Mouse (Mus musculus) midbrain, embryonic 13.5 days (tissue): Measurements from ENCODE around the gene Pgm1. TPM values are rescaled to one million over a fixed set of nuclear protein-coding genes. Genes with fewer than 3 reads are reported as not detected.
A peak's percentile ranks its signal among the peaks of the same experiment; 100 is the strongest.

Experiments used
- ATAC-seq: fragments of 200-750 bp; cut with Nextera tagmentation; 2 replicates; pipeline ENCODE4 v1.8.0; 2017; ENCODE audit warnings: mild to moderate bottlenecking, moderate TSS enrichment, moderate library complexity
- H3K27ac ChIP-seq: fragments of 300-500 bp; sonication (generic); 2 replicates; pipeline ENCODE4 v1.5.1; 2015; ENCODE audit warnings: inconsistent platforms, mild to moderate bottlenecking, moderate library complexity
- H3K27me3 ChIP-seq: fragments of 300-500 bp; sonication (generic); 2 replicates; pipeline ENCODE4 v1.6.1; 2015; ENCODE audit warnings: mild to moderate bottlenecking, inconsistent platforms
- H3K36me3 ChIP-seq: fragments of 300-500 bp; sonication (generic); 2 replicates; pipeline ENCODE4 v1.6.1; 2015; ENCODE audit warnings: mild to moderate bottlenecking, inconsistent platforms
- H3K4me1 ChIP-seq: fragments of 300-500 bp; sonication (generic); replicated peaks from 2 replicates; pipeline ENCODE4 v1.6.1; 2015; ENCODE audit warnings: inconsistent platforms
- H3K4me2 ChIP-seq: fragments of 300-500 bp; sonication (generic); replicated peaks from 2 replicates; pipeline ENCODE4 v1.6.1; 2015; ENCODE audit warnings: moderate library complexity, mild to moderate bottlenecking, inconsistent platforms
- H3K4me3 ChIP-seq: fragments of 300-500 bp; sonication (generic); replicated peaks from 2 replicates; pipeline ENCODE4 v1.5.1; 2015; ENCODE audit warnings: mild to moderate bottlenecking, inconsistent platforms
- H3K9ac ChIP-seq: fragments of 300-500 bp; sonication (generic); replicated peaks from 2 replicates; pipeline ENCODE4 v1.6.1; 2015; ENCODE audit warnings: mild to moderate bottlenecking, inconsistent platforms
- H3K9me3 ChIP-seq: fragments of 300-500 bp; sonication (generic); 2 replicates; pipeline ENCODE4 v1.6.1; 2016; ENCODE audit warnings: mild to moderate bottlenecking, inconsistent platforms
- WGBS: fragments of 180-500 bp; shearing (Covaris S2); methylation state at CpG from one replicate; pipeline ENCODE4 v1.1.7; 2015; 5-methylcytosine and 5-hydroxymethylcytosine counted together
- polyA plus RNA-seq: library from polyadenylated mRNA; unstranded; fragments of >200 nt; fragmentation: Nextera tagmentation; extraction: Ambion mirVana; gene quantifications from 2 replicates; pipeline ENCODE4 v1.2.1, GENCODE M21; 2015

Gene Pgm1
- polyA plus RNA-seq, result 43.2 and 46.8 TPM in 2 replicates

DNA sequence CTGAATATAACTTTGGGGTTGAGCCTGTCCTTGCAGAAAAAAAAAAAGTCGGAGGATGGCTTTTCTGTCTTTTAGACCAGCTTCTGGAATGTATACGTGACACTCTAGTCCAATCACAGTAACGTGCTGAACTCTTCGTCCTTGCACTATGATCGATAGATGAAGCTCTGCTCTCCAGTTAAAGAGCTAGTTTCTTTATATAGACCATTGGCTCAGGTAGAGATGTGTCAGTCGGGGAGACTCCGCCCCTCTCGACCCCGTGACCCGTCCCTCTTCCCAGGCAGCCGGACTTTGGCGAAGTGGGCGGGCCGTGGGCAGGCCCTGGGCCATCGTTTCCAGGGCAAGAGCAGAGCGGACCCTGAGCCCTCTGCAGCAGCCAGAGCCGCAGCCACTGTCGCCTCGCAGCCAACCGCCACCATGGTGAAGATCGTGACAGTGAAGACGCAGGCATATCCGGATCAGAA, at the start of gene Pgm1:
TSS of gene Pgm1 (plus strand) at position 266 of the 464 bp plus-strand sequence.
- 6% methylated on average over 23 of the region's 23 CpGs for WGBS
- peak within 1 kb of the TSS; percentile 88 for H3K4me2 ChIP-seq
- H3K9me3 ChIP-seq, result no peaks in the 10 kb centered on the region
- H3K4me3 ChIP-seq, result peak within 1 kb of the TSS; percentile 59
- H3K4me1 ChIP-seq, result peaks cover 11% of the 10 kb centered on the region; the same call in 1 of the 2 replicates
- no peaks in the 10 kb centered on the region for H3K27me3 ChIP-seq
- H3K9ac ChIP-seq, result peak within 1 kb of the TSS; percentile 79
- peak; percentile 91 for ATAC-seq
- peak within 1 kb of the TSS; percentile 82 for H3K27ac ChIP-seq
- no peaks in the 10 kb centered on the region for H3K36me3 ChIP-seq

DNA sequence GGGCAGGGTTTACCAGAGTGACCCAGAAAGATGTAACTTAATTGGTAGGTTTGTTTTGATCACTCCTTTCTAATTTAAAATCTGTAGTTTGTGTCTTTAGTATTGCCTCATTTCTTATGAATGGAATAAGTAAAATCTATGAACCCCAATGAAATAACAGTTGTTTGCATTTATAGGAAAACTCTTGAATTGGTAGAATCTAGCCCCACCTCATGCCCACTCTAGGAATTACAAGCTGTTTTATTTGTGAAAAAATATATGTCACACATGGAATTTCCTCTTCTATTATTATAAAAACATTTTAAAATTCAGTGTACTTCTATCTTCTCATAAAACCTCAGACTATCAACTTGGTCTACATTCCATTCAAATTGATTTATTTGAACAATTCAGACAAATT, 47.3 kb upstream of the Pgm1 start:
- ATAC-seq, result no peak
- H3K9me3 ChIP-seq, result no peaks in the 10 kb centered on the region
- H3K27me3 ChIP-seq, result no peaks in the 10 kb centered on the region
- no peak overlapping the region for H3K9ac ChIP-seq
- 0 out of 2 replicates have a peak, but pooled peaks cover 4% of the 10 kb centered on the region for H3K4me1 ChIP-seq
- H3K4me3 ChIP-seq, result no peak overlapping the region
- H3K36me3 ChIP-seq, result no peaks in the 10 kb centered on the region
- H3K4me2 ChIP-seq, result no peak overlapping the region
- no peak overlapping the region for H3K27ac ChIP-seq

DNA sequence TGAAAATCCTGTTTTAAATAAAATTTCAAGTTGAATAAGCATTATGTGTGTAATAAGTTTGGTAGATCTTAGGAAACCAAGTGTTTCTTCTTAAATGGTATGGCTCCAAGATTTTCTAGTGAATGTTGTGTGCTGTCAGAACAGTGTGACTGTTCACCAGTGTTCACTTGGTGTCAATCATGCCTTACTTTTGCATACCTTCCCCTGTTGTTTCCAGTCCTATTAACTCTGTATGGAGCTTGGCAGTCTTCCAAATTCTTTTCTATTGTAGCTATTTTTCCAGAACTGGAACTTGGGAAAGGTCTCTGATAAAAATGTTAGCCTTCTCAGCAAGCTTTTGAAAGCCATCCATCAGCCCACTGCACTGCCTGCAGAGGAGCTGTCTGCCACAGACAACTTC, 46.8 kb upstream of the Pgm1 start:
- Histone ChIP-seq H3K27ac (no peak overlapping the region), H3K36me3 (no peaks in the 10 kb centered on the region), H3K4me3 (no peak overlapping the region), H3K9me3 (no peaks in the 10 kb centered on the region), H3K4me2 (no peak overlapping the region), H3K27me3 (no peaks in the 10 kb centered on the region), H3K9ac (no peak overlapping the region), H3K4me1 (0 out of 2 replicates have a peak, but pooled peaks cover 4% of the 10 kb centered on the region)
- no peak for ATAC-seq

DNA sequence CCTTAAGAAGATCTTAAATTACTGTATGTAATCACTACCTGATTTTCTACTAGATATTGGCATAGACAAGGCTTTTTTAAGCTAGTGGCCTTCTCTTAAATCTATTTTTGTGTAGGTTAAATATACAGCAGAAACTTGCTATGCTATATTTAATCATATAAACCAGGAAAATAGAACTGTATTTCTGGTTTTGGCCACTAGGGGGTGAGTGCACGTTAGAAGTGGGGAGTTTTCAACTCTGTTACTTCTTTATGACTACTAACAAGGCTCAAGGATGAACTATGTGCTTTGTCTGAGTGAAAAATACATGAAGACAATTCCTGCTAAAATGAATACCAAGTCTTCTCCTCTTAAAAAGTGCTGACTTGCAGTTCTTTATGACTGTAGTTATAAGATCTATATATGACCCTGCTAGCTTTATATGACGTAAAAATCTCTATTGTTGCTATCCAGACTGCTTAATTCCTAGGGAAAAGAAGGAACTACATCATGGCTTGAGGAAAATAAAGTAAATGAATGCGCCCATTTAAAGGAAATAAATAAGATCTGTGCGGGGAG, 15.2 kb upstream of the Pgm1 start:
- Histone ChIP-seq H3K4me2 (no peak overlapping the region), H3K4me3 (no peak overlapping the region), H3K4me1 (no peaks in the 10 kb centered on the region), H3K9ac (no peak overlapping the region), H3K27ac (no peak overlapping the region), H3K9me3 (no peaks in the 10 kb centered on the region), H3K36me3 (no peaks in the 10 kb centered on the region), H3K27me3 (no peaks in the 10 kb centered on the region)
- WGBS, result 70% methylated on average over 4 of the region's 4 CpGs
- no peak for ATAC-seq

DNA sequence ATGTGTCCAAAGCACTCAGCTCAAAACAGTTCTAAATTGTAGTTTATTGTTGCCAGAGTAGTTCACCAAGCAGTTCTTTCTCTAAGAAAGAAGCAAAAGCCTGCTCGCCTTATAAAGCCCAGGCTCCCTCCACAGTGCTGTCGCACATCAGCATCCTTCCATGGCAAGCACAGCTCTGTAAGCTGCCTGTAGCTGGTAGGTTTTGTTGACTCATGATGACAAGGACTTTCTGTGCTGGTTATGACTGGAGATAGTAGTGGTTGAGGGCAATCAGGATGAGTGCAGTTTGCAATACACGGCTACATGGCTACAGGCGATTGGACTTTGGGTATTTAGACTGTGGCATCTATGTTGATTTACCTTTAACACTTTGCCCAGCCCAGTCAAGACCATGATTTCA, 2.8 kb upstream of the Pgm1 start:
- 94% methylated on average over 4 of the region's 4 CpGs for WGBS
- no peaks in the 10 kb centered on the region for H3K9me3 ChIP-seq
- H3K4me3 ChIP-seq, result no peak overlapping the region
- no peaks in the 10 kb centered on the region for H3K27me3 ChIP-seq
- H3K4me2 ChIP-seq, result no peak overlapping the region
- no peak overlapping the region for H3K9ac ChIP-seq
- peaks cover 10% of the 10 kb centered on the region; the same call in 1 of the 2 replicates for H3K4me1 ChIP-seq
- no peak for ATAC-seq
- no peak overlapping the region for H3K27ac ChIP-seq
- no peaks in the 10 kb centered on the region for H3K36me3 ChIP-seq

DNA sequence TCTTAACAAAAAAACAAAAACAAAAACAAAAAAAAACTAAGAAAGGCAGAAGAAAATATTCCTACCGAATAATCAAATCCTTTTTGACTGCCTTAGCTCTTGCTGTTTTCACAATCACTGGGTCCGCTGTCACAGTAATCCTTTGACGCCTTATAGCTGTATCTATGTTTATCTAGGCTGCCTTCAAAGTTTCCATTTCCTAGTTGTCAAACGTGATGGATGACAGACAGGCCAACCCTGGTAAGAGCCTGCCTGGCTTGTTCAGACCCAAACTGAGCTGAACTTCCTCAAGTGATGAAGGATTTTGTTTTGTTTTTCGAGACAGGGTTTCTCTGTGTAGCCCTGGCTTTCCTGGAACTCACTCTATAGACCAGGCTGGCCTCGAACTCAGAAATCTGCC, 693 bp upstream of the Pgm1 start:
- Histone ChIP-seq H3K9ac (no peak overlapping the region), H3K4me2 (no peak overlapping the region)
- ATAC-seq, result no peak

DNA sequence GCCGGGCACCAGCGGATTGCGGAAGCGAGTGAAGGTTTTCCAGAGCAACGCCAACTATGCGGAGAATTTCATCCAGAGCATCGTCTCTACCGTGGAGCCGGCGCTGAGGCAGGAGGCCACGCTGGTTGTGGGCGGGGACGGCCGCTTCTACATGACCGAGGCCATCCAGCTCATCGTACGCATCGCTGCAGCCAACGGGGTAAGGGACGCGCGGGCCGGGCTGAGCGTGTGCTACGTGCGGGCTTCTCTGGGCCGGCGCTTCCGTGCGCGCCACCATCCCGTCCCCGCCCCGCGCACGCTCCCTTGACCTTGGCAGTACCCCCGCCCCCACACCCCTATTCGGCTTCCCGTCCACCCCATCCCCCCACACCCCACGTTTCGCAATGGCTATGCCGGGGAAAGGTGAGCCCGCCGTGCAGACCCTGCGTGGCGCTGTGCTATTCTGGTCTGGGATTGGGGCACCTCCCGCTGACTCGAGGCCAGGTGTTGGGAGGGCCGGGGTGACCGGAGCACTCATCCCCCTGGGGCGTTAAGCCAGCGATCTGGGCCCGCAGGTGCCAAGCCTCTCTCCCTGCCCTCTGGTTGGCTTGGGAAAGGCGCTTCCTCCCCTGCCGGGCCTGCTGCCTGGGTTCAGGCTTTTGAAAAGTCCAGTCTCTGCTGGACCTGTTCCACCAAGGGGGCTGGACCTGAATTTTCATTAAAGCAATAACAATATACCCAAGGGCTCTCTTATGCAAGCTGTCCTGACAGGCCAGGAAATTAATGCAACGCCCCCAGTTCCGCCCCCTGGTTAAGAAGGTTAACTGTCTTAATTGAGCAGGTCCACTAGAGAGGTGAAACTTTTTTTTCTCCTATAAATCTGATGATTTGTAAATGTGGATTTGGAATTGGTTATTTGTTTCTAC, 651 bp downstream of the Pgm1 start, which contains the start of gene Itgb3bp:
TSS of gene Itgb3bp (minus strand) at position 201 of the 905 bp plus-strand sequence.
- H3K4me1 ChIP-seq, result peaks cover 11% of the 10 kb centered on the region; the same call in 1 of the 2 replicates
- peak within 1 kb of the TSS; percentile 59 for H3K4me3 ChIP-seq
- H3K27ac ChIP-seq, result peak within 1 kb of the TSS; percentile 82
- WGBS, result under 1% methylated on average over 56 of the region's 57 CpGs
- peak within 1 kb of the TSS; percentile 88 for H3K4me2 ChIP-seq
- H3K9me3 ChIP-seq, result no peaks in the 10 kb centered on the region
- no peaks in the 10 kb centered on the region for H3K36me3 ChIP-seq
- H3K27me3 ChIP-seq, result no peaks in the 10 kb centered on the region
- peak within 1 kb of the TSS; percentile 79 for H3K9ac ChIP-seq
- peak; percentile 96 for ATAC-seq

More for the DNA sequence above, 693 bp upstream of the Pgm1 start:
- H3K4me1 ChIP-seq, result peaks cover 11% of the 10 kb centered on the region; the same call in 1 of the 2 replicates
- H3K9me3 ChIP-seq, result no peaks in the 10 kb centered on the region
- H3K36me3 ChIP-seq, result no peaks in the 10 kb centered on the region
- WGBS, result 80% methylated on average over 6 of the region's 6 CpGs
- no peaks in the 10 kb centered on the region for H3K27me3 ChIP-seq
- no peak overlapping the region for H3K4me3 ChIP-seq
- no peak overlapping the region for H3K27ac ChIP-seq

DNA sequence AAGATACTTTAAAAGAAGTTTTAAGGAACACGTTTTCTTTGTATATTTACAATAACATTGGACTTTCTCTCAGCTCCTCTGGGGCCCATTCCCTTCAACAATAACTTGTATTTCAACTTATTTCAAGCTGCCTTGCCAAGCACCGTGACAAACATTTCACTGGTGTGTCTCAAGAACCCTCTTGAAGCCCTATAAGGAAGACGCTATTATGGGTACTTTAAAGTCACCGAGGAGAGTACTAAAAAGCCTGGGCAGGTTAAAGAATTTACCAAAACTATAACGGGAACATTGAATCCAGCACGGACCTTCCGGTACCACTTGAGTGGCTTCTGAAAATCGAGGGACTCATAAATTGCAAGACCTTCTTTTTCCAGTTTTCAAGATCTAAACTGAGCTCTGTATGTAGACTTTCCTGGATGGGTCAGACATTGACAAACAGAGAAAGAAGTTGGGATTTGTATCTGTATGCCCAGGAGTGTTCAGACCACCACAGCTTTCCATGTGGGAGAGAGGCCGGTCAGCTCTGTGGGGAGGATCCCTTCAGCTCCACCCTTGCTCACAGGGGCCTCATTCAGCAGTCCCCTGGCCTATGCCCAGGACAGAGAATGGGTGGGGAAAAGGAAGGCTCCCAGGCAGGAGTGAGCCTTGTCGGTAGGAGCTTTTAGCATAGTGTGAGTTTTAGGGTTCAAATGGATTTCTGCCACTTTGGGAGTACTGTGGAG, 1.5 kb downstream of the Pgm1 start:
- Histone ChIP-seq H3K4me3 (peak overlapping the region; percentile 59), H3K9ac (no peak overlapping the region), H3K4me1 (peaks cover 11% of the 10 kb centered on the region; the same call in 1 of the 2 replicates), H3K27me3 (no peaks in the 10 kb centered on the region), H3K27ac (no peak overlapping the region), H3K36me3 (no peaks in the 10 kb centered on the region), H3K9me3 (no peaks in the 10 kb centered on the region), H3K4me2 (peak overlapping the region; percentile 88)
- 48% methylated on average over 10 of the region's 10 CpGs for WGBS
- no peak for ATAC-seq

DNA sequence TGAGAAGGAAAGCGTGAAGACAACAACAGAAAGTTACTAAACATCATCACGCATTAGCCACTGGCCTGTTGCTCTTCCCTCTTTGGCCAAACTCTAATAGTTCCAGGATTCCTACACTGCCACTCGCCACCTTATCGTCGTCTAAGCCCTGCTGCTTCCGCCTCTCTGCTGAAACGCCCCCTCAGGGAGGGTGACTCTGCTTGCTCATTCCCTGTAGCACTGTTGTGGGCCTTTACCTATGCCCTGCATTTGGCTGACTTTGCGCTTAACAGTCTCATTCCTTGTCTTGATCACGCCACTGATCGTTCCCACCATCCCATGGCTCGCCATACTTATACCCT, 2.0 kb downstream of the Pgm1 start:
- 63% methylated on average over 11 of the region's 11 CpGs for WGBS
- Histone ChIP-seq H3K36me3 (no peaks in the 10 kb centered on the region), H3K9ac (no peak overlapping the region), H3K9me3 (no peaks in the 10 kb centered on the region), H3K4me2 (0 out of 2 replicates have a peak overlapping the region, but pooled peaks have one; percentile 88), H3K27ac (no peak overlapping the region), H3K4me1 (peaks cover 11% of the 10 kb centered on the region; the same call in 1 of the 2 replicates), H3K4me3 (no peak overlapping the region), H3K27me3 (no peaks in the 10 kb centered on the region)
- ATAC-seq, result no peak

DNA sequence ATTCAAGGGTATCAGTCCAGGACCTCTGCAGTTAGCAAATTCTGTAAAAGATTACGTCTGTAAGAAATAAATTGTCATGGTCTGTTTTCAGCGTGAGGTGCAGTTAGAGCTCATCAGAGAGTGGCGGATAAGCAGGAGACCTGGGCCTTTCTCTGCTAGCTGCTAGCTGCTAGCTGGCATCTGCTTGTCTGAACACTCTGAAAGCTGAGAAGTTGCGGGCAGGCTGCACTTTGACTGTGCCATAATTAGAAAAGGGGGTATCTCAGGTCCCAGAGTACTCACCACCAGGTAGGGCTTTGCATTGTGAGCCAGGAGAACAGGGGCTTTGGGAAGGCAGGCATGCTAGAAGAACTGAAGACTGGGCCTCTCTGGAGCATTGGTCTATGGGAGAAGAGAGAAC, 2.6 kb downstream of the Pgm1 start:
- WGBS, result 90% methylated on average over 4 of the region's 4 CpGs
- peaks cover 11% of the 10 kb centered on the region; the same call in 1 of the 2 replicates for H3K4me1 ChIP-seq
- no peak overlapping the region for H3K9ac ChIP-seq
- no peaks in the 10 kb centered on the region for H3K9me3 ChIP-seq
- no peaks in the 10 kb centered on the region for H3K27me3 ChIP-seq
- H3K27ac ChIP-seq, result no peak overlapping the region
- no peak for ATAC-seq
- no peak overlapping the region for H3K4me2 ChIP-seq
- H3K4me3 ChIP-seq, result no peak overlapping the region
- H3K36me3 ChIP-seq, result no peaks in the 10 kb centered on the region

DNA sequence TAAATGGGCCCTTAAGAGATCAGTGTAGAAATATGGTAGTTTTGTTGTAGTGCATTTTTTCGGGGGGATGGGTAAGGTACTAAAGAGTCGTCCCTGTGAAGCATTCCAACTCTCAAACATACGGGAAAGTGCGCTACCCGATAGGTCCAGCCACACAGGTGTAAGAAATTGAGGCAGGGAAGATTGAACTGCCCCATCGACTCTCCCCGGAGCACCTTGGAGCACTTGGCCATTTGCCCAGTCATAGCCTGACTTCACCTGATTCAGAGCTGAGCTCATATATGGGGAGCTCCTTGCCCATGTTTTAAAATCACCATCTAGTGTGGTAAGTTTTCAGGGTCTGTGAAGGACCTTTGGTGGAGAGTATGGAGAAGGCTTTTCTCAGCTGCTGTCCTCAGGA, 5.6 kb downstream of the Pgm1 start:
- Histone ChIP-seq H3K4me1 (peaks cover 16% of the 10 kb centered on the region; the same call in 1 of the 2 replicates), H3K9me3 (no peaks in the 10 kb centered on the region), H3K4me3 (no peak overlapping the region), H3K4me2 (no peak overlapping the region), H3K27me3 (no peaks in the 10 kb centered on the region), H3K27ac (no peak overlapping the region), H3K36me3 (0 out of 2 replicates have a peak, but pooled peaks cover 3% of the 10 kb centered on the region), H3K9ac (no peak overlapping the region)
- 97% methylated on average over 7 of the region's 7 CpGs for WGBS
- no peak for ATAC-seq

DNA sequence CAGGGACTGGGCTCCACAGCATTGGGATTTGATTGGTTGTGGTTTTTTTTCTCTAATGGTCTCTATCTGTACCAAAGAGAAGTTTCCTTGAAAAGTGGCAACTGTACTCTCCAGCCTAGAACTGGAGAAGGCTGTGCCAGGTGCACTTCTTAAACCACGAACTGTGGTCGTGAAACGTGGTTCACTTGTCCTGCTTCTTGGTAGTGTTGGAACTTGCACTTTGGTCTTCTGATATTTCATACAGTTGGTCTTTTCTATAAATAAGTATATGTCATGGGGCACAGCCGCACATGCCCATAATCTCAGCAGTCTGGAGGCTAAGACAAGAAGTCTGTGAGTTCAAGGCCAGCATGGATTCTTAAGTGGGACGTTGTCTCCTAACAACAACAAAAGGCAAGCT, 7.1 kb downstream of the Pgm1 start:
- no peak overlapping the region for H3K4me3 ChIP-seq
- H3K36me3 ChIP-seq, result 0 out of 2 replicates have a peak, but pooled peaks cover 3% of the 10 kb centered on the region
- H3K27me3 ChIP-seq, result no peaks in the 10 kb centered on the region
- ATAC-seq, result no peak
- H3K9me3 ChIP-seq, result no peaks in the 10 kb centered on the region
- H3K4me2 ChIP-seq, result no peak overlapping the region
- no peak overlapping the region for H3K27ac ChIP-seq
- H3K9ac ChIP-seq, result no peak overlapping the region
- 94% methylated on average over 5 of the region's 5 CpGs for WGBS
- peaks cover 10% of the 10 kb centered on the region for H3K4me1 ChIP-seq
